Mouse (Mus musculus): Measurements from ENCODE around the gene Zbtb46. TPM values are rescaled to one million over a fixed set of nuclear protein-coding genes. Genes with fewer than 3 reads are reported as not detected.

Zbtb46 gene
- polyA plus RNA-seq, 1 experiment from 2014 or later = 15.5 TPM

DNA sequence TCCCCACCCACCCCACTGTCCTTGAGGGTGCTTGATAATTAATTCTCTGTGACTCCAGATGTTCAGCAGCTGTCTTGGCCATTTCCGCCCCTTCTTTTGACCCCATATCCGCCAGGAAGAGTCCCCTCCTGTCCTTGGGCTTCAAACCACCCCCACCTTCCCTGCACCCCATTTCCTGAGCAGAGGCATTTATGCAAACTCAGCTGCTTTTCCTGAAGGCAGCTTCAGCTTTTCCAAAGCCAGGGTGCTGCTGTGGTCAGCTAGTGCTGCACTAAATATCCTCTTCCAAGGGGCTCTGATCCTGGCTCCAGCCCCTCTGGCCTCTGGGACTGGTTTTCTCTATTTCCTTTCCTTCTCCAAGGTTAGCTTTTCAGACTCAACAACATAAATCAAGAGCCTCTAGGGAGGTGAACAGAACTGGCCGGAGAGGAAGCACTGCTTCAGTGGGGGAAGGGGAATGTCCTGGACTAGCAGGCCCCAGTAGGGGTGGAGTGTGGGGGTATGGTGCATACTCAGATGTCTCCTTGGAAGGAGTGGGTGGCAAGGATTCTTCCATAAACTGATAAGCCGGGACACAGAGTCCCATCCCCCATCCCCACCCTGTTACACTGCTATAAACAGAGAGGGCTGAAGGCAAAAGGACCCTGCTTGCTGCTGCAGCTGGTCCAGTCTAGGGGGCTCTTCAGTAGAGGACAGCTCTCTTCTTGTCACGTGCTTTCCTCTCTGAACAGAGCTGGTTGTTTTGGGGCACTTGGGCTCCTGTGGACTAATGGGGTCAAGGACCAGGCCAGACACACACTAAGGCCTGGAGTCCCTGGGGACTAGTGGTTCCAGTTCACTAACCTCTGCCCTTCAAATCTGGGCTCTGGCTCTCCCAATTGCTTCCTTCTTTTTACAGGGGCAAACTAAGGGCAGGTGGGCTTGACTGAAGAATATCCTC is 28.4 kb upstream of the Zbtb46 start:
- WGBS (ENCODE audit: insufficient replicate concordance) = 29% methylated on average over 5 of the region's 5 CpGs
- peak overlapping the region; percentile 61 for H3K27ac ChIP-seq
- H3K4me2 ChIP-seq = no peak overlapping the region
- H3K9me3 ChIP-seq (replicated peaks) = no peaks in the 10 kb centered on the region
- peak; percentile 34 for ATAC-seq
- no peaks in the 10 kb centered on the region for H3K27me3 ChIP-seq (replicated peaks)
- H3K4me1 ChIP-seq = peaks cover 65% of the 10 kb centered on the region
- no peak overlapping the region for H3K4me3 ChIP-seq
- H3K9ac ChIP-seq = no peak overlapping the region
- no peaks in the 10 kb centered on the region for H3K36me3 ChIP-seq

DNA sequence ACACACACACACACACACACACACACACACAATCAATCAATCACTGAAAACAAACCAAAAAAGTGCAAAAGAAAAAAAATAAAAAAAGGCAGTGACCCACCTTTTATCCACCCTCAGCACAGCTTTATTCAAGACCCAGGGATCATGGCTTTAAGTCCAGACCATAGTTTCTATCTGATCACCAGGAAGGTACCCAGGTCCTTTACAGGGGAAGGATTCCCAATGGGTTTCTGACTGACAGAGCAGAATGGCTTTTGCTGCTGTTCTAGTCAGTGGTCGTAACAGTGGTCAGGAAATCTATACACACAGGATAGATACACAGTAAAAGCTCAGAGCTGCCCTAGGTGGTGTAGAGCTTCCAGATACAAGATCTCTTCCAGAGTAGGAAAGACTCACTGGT is 26.5 kb upstream of the Zbtb46 start:
- Histone ChIP-seq H3K4me3 (no peak overlapping the region), H3K9me3 (replicated peaks) (no peaks in the 10 kb centered on the region), H3K4me2 (no peak overlapping the region), H3K36me3 (no peaks in the 10 kb centered on the region), H3K27me3 (replicated peaks) (no peaks in the 10 kb centered on the region), H3K9ac (no peak overlapping the region), H3K4me1 (peaks cover 52% of the 10 kb centered on the region), H3K27ac (no peak overlapping the region)
- ATAC-seq = no peak
- WGBS (ENCODE audit: insufficient replicate concordance) = 47% methylated on average over 1 of the region's 1 CpGs

DNA sequence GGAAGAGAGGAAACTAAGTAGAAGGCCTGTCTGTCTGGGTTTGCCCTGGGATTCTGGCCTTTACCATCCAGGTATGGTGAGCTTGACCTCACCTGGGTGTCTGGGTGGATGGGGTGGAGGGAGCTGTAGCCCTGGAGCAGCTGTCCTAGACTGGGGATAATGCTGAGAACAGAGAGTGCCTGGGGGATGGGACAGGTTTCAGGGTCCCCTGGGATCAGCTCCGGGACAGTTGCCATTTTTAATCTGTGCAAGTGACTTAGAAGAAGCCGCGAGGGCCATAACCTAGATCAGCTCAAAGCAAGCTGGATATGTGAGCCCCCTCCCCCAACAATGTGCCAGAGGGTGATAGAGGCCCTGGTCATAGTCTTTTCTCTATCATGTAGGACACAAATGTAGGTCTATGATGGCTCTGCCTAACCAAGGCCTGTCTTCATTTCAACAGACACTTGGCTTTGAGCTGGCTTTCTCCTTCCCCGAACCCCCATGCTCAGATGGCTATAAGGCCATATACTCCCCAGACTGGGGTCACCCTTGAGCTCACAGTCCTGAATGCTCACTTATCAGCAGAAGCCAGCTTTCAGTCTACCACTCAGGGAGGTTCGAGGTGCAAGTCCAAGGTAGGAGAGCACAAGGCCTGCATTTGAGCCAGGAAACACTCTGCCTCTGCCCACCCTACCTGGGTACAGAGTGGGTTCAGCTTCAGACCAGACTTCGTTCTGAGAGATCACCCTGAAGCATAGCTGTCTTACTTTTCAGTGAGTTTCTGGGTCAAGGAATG is 25.4 kb upstream of the Zbtb46 start:
- 49% methylated on average over 6 of the region's 6 CpGs for WGBS (ENCODE audit: insufficient replicate concordance)
- peaks cover 52% of the 10 kb centered on the region for H3K4me1 ChIP-seq
- H3K27ac ChIP-seq = no peak overlapping the region

DNA sequence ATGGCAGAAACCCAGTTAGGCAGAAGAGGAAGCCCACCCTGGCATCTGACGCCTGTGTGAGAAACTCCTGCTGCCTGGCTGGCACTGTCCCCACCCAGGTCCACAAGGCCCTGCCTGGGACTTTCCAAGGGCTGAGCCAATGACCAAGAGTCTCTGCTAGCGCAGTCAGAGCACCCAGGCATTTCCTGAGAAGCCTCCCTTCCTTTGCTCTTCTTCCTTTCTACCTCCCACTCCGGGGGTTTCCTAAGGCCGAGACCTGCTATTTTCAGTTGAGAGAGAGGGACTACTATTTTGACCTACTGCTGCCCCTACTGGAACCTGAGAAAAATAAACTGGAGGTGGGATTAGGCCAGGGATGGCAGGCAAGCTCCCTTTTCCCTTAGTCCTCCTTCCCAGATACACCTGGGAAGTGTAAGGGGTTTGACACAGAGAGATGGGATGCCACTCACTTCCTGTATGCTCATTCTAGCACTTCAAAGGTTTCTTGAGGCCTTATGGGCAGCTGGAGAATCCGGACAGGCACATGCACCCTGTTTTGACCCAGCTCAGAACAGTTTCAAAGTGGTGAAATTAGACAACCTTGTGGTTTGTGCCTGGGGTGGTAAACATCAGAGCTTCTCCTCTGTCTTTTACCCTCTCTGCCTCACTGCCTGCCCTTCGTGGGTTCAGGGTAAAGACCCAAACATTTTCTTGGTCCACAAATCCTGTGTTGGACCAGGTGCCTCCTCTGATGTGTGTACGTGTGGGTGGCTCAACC is 24.5 kb upstream of the Zbtb46 start:
- Histone ChIP-seq H3K27ac (0 out of 2 replicates have a peak overlapping the region, but pooled peaks have one; percentile 22), H3K9ac (no peak overlapping the region), H3K4me3 (0 out of 2 replicates have a peak overlapping the region, but pooled peaks have one; percentile 2), H3K4me2 (peak overlapping the region; percentile 41), H3K27me3 (replicated peaks) (no peaks in the 10 kb centered on the region; the same call in 1 of the 2 replicates), H3K36me3 (no peaks in the 10 kb centered on the region), H3K9me3 (replicated peaks) (no peaks in the 10 kb centered on the region), H3K4me1 (peaks cover 52% of the 10 kb centered on the region)
- WGBS (ENCODE audit: insufficient replicate concordance) = 23% methylated on average over 7 of the region's 7 CpGs
- ATAC-seq = peak; percentile 48; the same call in 1 of the 2 replicates

More for the DNA sequence above, 25.4 kb upstream of the Zbtb46 start:
- Histone ChIP-seq H3K4me3 (no peak overlapping the region), H3K36me3 (no peaks in the 10 kb centered on the region), H3K4me2 (no peak overlapping the region), H3K27me3 (replicated peaks) (no peaks in the 10 kb centered on the region; the same call in 1 of the 2 replicates), H3K9ac (no peak overlapping the region), H3K9me3 (replicated peaks) (no peaks in the 10 kb centered on the region)
- ATAC-seq = peak; percentile 70

DNA sequence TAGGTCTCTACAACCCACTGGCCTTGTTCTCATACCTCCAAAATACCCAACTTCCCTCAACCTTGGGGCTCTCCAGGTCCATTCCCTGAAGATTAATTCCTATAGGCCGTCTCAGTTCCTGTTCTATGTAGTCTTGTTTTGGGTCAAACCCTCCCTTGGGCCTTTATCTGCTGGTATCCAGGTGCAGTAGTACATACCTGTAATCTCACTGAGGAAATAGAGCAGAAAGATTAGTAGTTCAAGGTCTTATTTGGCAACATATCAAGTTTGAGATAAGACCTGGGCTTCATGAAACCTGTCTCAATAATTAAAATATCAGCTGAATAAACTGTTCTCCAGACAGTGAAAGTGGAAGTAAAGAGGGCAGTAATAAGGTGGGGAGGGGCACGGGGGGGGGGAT is 23.9 kb upstream of the Zbtb46 start:
- Histone ChIP-seq H3K27ac (0 out of 2 replicates have a peak overlapping the region, but pooled peaks have one; percentile 22), H3K27me3 (replicated peaks) (no peaks in the 10 kb centered on the region; the same call in 1 of the 2 replicates), H3K4me2 (peak overlapping the region; percentile 41), H3K4me3 (no peak overlapping the region), H3K9me3 (replicated peaks) (no peaks in the 10 kb centered on the region), H3K36me3 (no peaks in the 10 kb centered on the region), H3K9ac (no peak overlapping the region), H3K4me1 (peaks cover 51% of the 10 kb centered on the region)
- ATAC-seq = no peak
- 22% methylated on average over 2 of the region's 2 CpGs for WGBS (ENCODE audit: insufficient replicate concordance)

DNA sequence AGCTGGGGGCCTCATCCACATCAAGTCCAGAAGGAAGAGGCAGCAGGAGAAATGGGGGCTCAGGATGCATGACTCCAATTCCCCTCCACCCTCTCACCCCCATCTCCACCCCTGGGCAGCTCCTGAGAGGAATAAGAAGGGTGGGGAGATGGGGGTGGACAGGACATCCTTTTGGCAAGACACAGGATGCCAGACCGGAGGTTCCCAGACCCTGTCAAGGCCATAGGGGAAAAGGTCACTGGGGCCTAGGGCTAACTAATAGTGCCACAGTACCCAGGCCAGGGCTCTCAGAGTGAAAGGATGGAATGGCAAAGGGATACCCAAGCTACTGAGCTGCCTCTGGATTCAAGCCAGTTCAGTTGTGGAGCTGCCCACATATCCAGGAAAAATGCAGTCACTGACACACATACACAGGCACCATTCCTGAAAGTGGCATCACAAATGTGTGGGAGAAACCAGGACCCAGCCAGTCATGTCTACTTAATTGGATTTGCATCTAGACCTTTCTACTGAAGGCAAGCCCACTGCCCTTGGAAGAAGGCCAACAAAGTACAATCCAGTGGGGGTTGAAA is 13.1 kb upstream of the Zbtb46 start:
- WGBS (ENCODE audit: insufficient replicate concordance) = 40% methylated on average over 1 of the region's 1 CpGs
- no peaks in the 10 kb centered on the region for H3K36me3 ChIP-seq
- no peak overlapping the region for H3K4me3 ChIP-seq
- H3K4me2 ChIP-seq = no peak overlapping the region
- peaks cover 26% of the 10 kb centered on the region for H3K4me1 ChIP-seq
- H3K27ac ChIP-seq = no peak overlapping the region
- no peaks in the 10 kb centered on the region for H3K9me3 ChIP-seq (replicated peaks)
- ATAC-seq = no peak
- 0 out of 2 replicates have a peak, but pooled peaks cover 9% of the 10 kb centered on the region for H3K27me3 ChIP-seq (replicated peaks)
- H3K9ac ChIP-seq = no peak overlapping the region

DNA sequence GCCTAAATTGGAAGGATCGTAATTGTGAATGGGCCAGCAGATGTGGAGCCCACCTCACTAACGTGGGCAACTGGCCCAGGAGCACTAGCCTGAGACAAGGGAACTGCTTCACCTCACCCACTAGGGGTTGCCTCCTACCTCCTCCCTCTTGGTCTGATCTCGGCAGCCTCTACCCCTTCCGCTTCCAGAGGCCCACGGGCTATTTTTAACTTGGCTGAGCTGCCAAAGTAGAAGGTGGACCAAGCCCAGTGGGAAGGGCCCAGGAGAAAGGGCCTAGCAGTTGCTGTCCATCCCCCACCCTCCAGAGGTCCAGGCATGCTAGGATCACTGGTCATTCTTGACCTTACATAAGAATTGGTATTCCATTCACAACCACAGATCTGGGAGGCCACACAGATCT is 12.0 kb upstream of the Zbtb46 start:
- H3K27me3 ChIP-seq (replicated peaks) = 0 out of 2 replicates have a peak, but pooled peaks cover 9% of the 10 kb centered on the region
- H3K9ac ChIP-seq = no peak overlapping the region
- peak; percentile 50 for ATAC-seq
- no peak overlapping the region for H3K4me3 ChIP-seq
- 0 out of 2 replicates have a peak overlapping the region, but pooled peaks have one; percentile 7 for H3K4me2 ChIP-seq
- WGBS (ENCODE audit: insufficient replicate concordance) = 27% methylated on average over 5 of the region's 5 CpGs
- no peaks in the 10 kb centered on the region for H3K36me3 ChIP-seq
- peaks cover 26% of the 10 kb centered on the region for H3K4me1 ChIP-seq
- no peak overlapping the region for H3K27ac ChIP-seq
- no peaks in the 10 kb centered on the region for H3K9me3 ChIP-seq (replicated peaks)

DNA sequence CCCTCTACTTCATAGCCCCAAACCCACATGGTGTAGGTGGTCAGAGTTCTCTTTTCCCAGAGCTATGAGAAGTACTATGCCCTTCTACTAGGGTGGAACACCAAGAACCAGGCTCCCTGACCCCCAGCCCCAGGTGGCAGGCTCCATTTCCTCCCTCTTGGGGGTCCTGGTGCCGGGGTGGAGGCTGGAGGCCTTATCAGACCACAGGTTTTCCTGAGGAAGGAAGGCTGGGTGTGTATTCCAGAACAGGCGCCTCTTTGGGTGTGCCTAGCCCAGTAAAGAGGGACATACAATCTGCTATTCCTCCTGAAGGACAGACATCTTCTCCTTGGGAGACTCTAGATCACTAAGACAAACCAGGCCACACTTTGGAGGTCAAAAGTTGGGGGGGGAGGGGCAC is 11.1 kb upstream of the Zbtb46 start:
- 20% methylated on average over 2 of the region's 2 CpGs for WGBS (ENCODE audit: insufficient replicate concordance)
- Histone ChIP-seq H3K27me3 (replicated peaks) (0 out of 2 replicates have a peak, but pooled peaks cover 9% of the 10 kb centered on the region), H3K4me3 (no peak overlapping the region), H3K4me2 (no peak overlapping the region), H3K9me3 (replicated peaks) (no peaks in the 10 kb centered on the region), H3K4me1 (peaks cover 26% of the 10 kb centered on the region), H3K27ac (no peak overlapping the region), H3K36me3 (no peaks in the 10 kb centered on the region), H3K9ac (no peak overlapping the region)
- ATAC-seq = no peak

DNA sequence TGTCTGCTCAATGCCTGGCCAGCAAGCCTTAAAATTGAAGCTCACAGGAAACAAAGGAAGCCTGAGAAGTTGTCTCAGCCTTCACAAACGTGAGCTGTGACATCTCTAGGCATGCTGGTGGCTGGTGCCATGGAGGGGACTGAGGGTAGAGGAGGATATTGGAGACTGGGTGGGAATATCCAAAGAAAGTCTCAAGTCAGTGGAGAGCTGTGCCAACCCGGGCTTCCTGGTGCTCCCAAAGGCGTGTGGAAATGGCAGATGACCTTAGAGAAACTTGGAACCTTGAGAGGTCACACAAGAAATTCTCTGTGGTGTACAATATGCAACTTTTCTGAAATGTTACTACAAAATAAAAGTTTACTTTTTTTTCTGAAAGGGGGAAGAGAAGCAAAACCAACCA is 6.2 kb upstream of the Zbtb46 start:
- Histone ChIP-seq H3K36me3 (no peaks in the 10 kb centered on the region), H3K27me3 (replicated peaks) (peaks cover 22% of the 10 kb centered on the region; the same call in 1 of the 2 replicates), H3K9me3 (replicated peaks) (no peaks in the 10 kb centered on the region), H3K27ac (no peak overlapping the region), H3K4me2 (no peak overlapping the region), H3K9ac (no peak overlapping the region), H3K4me1 (peaks cover 42% of the 10 kb centered on the region), H3K4me3 (no peak overlapping the region)
- 55% methylated on average over 3 of the region's 3 CpGs for WGBS (ENCODE audit: insufficient replicate concordance)
- ATAC-seq = no peak

DNA sequence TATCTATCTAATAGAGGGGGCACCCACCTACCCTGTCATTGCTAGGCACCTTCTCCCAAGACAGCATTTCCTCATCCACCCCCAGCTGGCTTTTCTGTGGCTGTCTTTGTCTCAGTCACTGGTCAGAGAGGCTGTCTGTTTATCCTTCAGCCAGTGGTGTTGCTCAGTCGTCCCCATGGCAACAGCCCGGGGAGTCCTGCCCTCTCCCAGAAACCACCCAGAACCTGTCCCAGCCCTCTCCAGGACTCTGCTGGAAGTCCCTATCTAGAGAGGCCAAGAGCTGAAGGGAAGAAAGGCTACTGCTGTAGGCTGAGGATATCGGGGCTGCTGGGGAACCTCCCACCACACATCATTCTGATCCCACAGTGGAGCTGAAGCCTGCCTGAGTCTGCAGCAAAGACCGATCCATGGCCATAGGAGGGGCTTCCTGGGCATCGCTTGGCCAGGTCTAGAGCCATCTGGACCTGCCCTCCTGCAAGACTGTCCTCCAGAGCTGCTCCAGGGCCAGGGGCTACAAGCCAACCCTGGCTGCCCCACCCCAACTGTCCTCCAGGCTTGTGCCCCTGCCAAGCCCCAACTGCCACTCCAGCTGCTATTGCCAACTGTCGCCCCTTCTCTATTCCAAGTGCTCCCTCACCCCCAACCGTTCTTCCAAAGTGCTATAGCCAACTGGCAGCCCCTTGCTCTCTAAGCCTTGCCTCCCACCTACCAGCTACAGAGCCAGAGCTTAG is 3.9 kb upstream of the Zbtb46 start:
- peak; percentile 40 for ATAC-seq

More for the DNA sequence above, 3.9 kb upstream of the Zbtb46 start:
- 21% methylated on average over 7 of the region's 7 CpGs for WGBS (ENCODE audit: insufficient replicate concordance)
- Histone ChIP-seq H3K27me3 (replicated peaks) (peaks cover 15% of the 10 kb centered on the region; the same call in 1 of the 2 replicates), H3K9me3 (replicated peaks) (no peaks in the 10 kb centered on the region), H3K4me1 (peaks cover 48% of the 10 kb centered on the region), H3K36me3 (no peaks in the 10 kb centered on the region), H3K4me3 (no peak overlapping the region), H3K4me2 (peak overlapping the region; percentile 42), H3K9ac (peak overlapping the region; percentile 33; the same call in 1 of the 2 replicates), H3K27ac (peak overlapping the region; percentile 43)
